Mouse (Mus musculus) layer of hippocampus, postnatal 10 days (tissue): Measurements from ENCODE around the gene Gipr. TPM values are rescaled to one million over a fixed set of nuclear protein-coding genes. Genes with fewer than 3 reads are reported as not detected.
A peak's percentile ranks its signal among the peaks of the same experiment; 100 is the strongest.

Source experiments
- DNase-seq, 2 experiments: peaks; one replicate each; pipeline ENCODE4 v3.0.0; 2021; ENCODE audit warnings: low spot score in 2 of 2
- total RNA-seq, 2 experiments: library from RNA; stranded (reverse); gene quantifications; 2 replicates each; pipeline ENCODE4 v1.2.3; 2021

Gipr gene
- total RNA-seq, 2 experiments from 2014 or later, result 3.0 to 4.1 TPM

GRCm38 (mm10) chr7:19148875-19149541, 16.9 kb downstream of the Gipr start, which contains the start of gene Qpctl:
TSS of gene Qpctl (minus strand) at chr7:19149291.
- DNase-seq, result peak; percentile 97

DNA sequence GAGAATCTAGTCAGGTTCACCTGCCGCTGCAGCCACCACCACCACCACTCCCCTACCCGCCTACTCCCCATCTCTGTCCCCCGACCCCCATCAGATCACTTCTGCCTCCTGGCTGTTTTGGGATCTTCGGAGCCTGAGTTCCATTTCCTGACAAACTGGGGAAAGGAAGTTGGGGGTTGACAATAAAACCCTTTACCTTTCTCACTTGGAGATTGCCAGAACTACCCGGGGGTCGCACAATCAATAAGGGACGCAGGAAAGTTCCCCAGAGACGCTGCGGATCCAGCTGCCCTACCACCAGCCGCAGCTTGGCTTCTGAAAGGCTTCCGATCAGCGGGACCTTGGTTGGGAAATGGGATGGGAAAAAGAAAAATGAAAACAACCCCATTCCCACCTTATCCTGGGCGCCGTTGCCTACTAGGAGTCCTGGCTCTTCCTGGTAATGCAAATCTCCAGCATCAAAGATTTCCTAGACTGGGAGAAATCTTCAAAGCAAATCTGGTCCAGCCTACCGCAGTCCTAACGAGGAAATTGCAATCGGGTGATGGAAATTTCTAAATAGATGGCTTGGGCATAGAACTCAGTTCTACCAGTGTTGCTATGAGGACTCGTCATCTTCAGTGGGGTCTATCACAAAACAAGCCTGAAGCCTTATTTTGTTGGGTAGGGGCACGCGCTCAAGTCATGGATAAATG, 17.6 kb downstream of the Gipr start:
- no peak for DNase-seq

DNA sequence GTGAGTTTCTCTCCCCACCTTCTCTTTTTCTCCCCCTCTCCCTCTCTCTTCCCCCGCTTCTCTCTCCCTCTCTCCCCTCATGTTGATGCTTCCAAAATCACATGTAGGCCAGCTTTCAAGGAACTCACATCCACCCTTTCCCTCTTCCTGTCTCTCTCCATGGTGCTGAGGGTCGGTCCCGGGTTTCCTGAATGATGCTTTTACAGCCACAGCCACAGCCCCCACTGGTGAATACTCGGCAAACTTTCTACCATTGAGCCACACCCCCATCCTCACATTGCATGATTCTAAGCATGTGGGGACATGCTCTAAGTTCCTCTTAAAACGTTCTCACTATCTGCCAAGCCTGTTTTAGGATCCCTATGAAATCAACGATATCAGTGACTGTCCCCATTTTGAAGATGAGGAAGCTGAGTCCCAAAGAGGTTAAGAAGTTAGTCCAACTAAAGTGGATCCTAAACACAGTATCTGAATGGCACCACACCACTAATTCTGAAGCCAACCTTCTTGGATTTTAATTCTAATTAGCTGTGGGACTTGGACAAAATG, 18.4 kb downstream of the Gipr start:
- no peak for DNase-seq

- no peak for DNase-seq
Observed at GRCm38 (mm10) chr7:19146793-19147192, 19.1 kb downstream of the Gipr start.

GRCm38 (mm10) chr7:19137380-19137779, 28.5 kb downstream of the Gipr start:
- peak; percentile 74 to 76 for DNase-seq

DNA sequence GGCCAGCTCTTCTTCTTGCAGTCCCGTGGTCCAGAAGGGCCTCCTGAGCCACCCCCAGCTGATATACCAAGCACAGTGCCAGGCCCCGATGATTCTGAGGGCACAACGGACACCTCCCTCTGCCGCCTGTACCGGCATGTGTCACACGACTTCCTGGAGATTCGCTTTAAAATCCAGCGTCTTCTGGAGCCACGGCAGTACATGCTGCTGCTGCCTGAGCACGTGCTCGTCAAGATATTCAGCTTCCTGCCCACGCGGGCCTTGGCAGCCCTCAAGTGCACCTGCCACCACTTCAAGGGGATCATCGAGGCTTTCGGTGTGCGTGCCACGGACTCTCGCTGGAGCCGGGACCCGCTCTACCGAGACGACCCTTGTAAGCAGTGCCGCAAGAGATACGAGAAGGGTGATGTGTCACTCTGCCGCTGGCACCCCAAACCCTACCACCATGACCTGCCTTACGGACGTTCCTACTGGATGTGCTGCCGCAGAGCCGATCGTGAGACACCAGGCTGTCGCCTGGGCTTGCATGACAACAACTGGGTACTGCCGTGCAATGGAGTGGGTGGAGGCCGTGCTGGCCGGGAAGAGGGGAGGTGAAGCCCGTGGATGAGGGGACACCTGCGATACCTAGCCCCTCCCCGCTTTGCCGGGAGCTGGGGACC, 29.1 kb downstream of the Gipr start:
- DNase-seq, result peak in 1 of 2 experiments; percentile 36

- no peak for DNase-seq
Observed at GRCm38 (mm10) chr7:19136168-19136567, 29.8 kb downstream of the Gipr start.

- peak; percentile 94 to 97 for DNase-seq
Observed at GRCm38 (mm10) chr7:19131324-19131848, 34.5 kb downstream of the Gipr start.

GRCm38 (mm10) chr7:19130657-19131056, 35.3 kb downstream of the Gipr start:
- DNase-seq, result no peak

DNA sequence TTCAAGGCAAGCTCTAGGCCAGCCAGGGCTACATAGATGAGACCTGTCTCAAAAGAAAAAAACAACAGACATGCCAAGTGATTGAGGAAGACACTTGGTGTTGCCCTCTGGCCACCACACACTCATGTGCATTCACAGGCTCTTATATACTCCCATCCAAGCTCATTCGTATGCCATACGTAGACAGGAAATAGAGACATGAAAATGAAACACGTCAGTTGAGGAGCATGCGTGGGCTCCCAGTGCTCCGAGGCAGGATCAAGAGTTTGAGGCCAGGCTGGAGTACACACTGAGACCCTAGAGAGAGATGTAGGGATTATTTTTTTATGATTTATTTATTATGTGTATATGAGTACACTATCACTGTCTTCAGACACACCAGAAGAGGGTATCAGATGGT, 36.5 kb downstream of the Gipr start:
- no peak for DNase-seq

DNA sequence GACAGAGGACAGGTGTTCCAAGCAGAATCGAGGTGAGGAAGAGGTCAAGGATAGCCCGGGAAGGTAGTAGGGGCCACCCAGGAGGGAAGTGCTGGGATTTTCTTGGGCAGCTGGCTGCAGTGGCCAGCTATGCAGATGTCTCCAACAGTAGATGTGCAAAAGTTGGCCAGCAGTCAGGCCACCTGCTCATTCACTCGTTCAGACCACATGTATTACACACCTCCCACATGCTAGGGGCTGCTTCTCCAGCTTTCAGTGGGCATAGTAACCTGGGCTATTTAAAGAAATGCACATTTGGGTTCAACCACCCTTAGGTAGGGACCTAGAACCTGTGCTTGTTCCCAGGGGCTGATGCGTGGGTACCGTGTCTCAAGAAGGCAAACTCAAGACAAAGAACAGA, 38.2 kb downstream of the Gipr start:
- DNase-seq, result no peak

DNA sequence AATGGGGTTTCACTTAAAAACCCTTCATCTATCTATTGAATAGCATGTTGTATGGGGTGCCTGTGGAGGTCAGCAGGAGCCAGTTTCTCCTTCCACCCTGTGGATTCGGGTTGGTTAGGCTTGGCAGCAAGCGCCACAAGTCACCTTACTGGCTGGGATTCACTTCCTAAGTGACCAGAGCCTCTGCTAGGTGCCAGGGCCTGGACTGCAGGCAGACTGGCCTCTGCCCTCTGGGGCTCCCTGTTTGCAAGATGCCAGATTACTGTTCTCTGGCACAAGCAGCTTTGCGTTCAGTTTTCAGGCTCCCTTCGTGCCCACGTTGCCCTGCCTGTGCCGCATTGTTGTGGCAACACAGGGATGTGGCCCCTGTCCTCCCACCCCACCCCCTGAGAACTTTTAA, 41.2 kb downstream of the Gipr start:
- DNase-seq, result no peak

- no peak for DNase-seq
Observed at GRCm38 (mm10) chr7:19121686-19122085, 44.2 kb downstream of the Gipr start.

DNA sequence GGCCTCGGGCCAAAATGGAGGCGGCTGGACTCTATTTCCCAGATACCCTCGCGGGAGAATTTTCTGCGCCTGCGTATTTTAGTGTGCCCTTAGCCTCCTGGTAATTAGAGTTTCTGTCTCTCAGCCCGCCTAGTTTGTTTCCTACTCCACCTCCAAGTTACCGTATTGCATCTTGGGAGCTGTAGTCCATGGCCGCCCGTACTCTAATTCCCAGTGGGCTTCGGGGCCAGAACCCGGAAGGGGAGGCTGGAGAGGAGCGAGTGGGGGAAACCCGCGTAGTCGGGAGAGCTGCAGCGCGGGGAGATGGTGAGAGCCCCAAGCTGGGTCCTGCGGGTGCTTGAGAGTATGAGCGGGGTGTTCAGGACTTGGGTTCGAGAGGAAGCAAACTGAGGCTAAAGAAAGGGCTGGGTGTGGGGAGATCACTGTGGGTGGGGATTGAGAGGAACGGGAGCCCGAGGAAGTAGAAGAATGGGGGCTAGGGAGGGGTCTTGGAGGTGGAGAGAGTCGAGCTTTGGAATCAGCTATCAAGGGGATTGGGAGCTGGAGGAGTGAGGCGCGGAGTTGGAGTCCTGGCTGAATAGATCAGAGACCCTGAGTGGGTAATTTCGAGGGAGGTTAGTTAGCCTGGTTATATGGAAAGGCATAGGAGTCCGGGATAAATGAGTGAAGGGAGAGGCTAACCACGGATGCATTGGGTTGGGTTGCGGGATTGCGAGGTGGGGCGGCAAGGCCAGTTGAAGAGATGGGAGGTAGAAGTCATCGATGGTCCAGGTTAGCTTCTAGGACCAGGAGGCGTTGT, 46.1 kb downstream of the Gipr start, which contains the start of gene Fbxo46:
Gene Fbxo46, plus strand, starts transcription at position 229 of the 799 bp plus-strand sequence.
- peak; percentile 89 to 92 for DNase-seq

DNA sequence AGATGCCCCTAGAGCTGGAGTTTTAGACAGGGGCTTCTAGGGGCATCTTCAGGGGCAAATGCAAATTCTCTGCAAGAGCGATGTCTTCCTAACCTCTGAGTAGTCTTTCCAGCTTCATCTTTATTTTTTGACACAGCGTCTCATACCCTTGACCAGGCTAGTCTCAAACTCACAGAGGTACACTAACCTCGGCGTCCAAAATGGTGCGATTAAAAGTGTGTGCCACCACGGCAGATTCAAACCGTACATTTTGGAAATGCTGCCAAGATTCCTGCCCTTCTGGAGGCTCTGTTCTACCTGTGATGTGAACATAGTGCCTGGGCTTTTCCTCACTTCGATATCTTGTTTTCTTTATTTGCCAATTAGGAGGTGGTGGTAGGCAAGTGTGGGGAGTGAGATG, 46.8 kb downstream of the Gipr start:
- no peak for DNase-seq

- DNase-seq, result peak; percentile 61 to 75
Observed at GRCm38 (mm10) chr7:19118028-19118771, 47.7 kb downstream of the Gipr start, which contains the start of gene Gm4969. TSS of gene Gm4969 (minus strand) at chr7:19118368.

DNA sequence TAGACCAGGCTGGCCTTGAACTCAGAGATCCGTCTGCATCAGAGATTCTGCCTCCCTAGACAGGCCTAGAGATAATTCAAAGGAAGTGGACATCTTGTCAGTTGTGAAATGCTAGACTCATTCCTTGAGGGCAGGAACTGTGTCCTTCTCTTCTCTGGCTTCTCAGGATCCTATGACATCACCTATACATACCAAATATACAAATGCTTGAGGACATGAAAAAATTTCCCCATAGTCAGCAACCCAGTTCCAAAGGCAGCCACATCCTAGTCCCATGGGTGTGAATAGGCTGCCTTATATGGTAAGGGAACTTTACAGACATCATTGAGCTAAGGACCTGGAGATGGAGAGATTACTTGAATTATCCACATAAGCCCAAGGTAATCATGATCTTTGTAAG, 56.4 kb downstream of the Gipr start:
- DNase-seq, result no peak

DNA sequence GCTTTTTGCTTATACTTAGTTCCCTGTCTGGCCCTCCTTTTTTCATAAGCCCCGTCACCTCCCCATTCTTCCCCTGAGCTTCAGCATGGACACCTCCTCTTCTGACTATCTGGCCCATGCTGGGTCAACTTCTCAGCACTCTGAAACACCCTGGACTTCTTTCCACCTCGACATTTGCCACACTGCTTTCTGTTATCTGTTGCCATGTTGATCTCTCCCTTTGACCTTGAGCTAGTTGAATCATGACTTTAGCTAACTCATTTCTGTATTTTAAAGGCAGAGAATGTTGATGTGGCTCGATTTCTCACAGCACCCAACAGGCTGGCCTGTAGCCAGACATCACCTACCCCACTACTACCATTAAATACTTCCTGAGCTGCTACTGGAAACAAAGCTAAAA, 58.5 kb downstream of the Gipr start:
- no peak for DNase-seq
